Comparison of ENCODE assay signal across 8 mouse cellular contexts in genomic region chr13:51418268-51418941, GRCm38 (mm10). TPM values are rescaled to one million over a fixed set of nuclear protein-coding genes. Genes with fewer than 3 reads are reported as not detected.
DNase-seq lines count a peak whose midpoint lies in the region; ATAC-seq lines count a peak whose summit lies in the region.

No protein-coding gene starts in this region.

- DNase-seq in ES-CJ7 (ENCODE audit: low read depth, low spot score): peak; percentile 92
- peak; percentile 85 to 93 for DNase-seq in cerebellum, adult 18-20 months
- DNase-seq in hindbrain, embryonic 10.5 days (ENCODE audit: low spot score): peak; percentile 95
- DNase-seq in layer of hippocampus, adult 9-10 months (ENCODE audit: low spot score): peak; percentile 93
- DNase-seq in ovary, postnatal 10 days (ENCODE audit: low spot score): peak; percentile 96
- peak; percentile 89 for DNase-seq in thymus, postnatal 0 days (ENCODE audit: low spot score)

- peaks cover 27% of the 10 kb centered on the region for H3K4me1 ChIP-seq in hindbrain, embryonic 10.5 days (replicated peaks)
- peaks cover 32% of the 10 kb centered on the region for H3K4me1 ChIP-seq in lung, embryonic 15.5 days

- H3K9ac ChIP-seq in lung, embryonic 15.5 days: peak overlapping the region; percentile 25; the same call in 1 of the 2 replicates

- peak overlapping the region; percentile 39 for H3K4me3 ChIP-seq in hindbrain, embryonic 10.5 days
- no peak overlapping the region for H3K4me3 ChIP-seq in lung, embryonic 15.5 days

- H3K4me2 ChIP-seq in lung, embryonic 15.5 days: peak overlapping the region; percentile 34

- H3K36me3 ChIP-seq in hindbrain, embryonic 10.5 days: peaks cover 31% of the 10 kb centered on the region
- peaks cover 51% of the 10 kb centered on the region for H3K36me3 ChIP-seq in lung, embryonic 15.5 days

- no peaks in the 10 kb centered on the region for H3K27me3 ChIP-seq in hindbrain, embryonic 10.5 days (ENCODE audit: insufficient read depth, poor library complexity, severe bottlenecking)
- H3K27me3 ChIP-seq in lung, embryonic 15.5 days: no peaks in the 10 kb centered on the region

- peak; percentile 58 for ATAC-seq in frontal cortex, adult (ENCODE audit: low TSS enrichment)
- peak; percentile 56; the same call in 1 of the 2 replicates for ATAC-seq in lung, embryonic 15.5 days (ENCODE audit: borderline replicate concordance, extremely low read depth, low FRiP score, low TSS enrichment)

- H3K9me3 ChIP-seq in hindbrain, embryonic 10.5 days: peaks cover 13% of the 10 kb centered on the region
- no peaks in the 10 kb centered on the region for H3K9me3 ChIP-seq in lung, embryonic 15.5 days

- H3K27ac ChIP-seq in hindbrain, embryonic 10.5 days: peak overlapping the region; percentile 89
- H3K27ac ChIP-seq in lung, embryonic 15.5 days: peak overlapping the region; percentile 48

- WGBS in hindbrain, embryonic 10.5 days: 9% methylated on average over 20 of the region's 20 CpGs
- 4% methylated on average over 20 of the region's 20 CpGs for WGBS in lung, embryonic 15.5 days

RNA-seq across cellular contexts. Expression of gene S1pr3, which starts 10.0 kb away (rescaled TPM):
- 48.0 and 50.6 TPM in 2 replicates for polyA plus RNA-seq in hindbrain, embryonic 10.5 days (2016; fragmentation: Nextera tagmentation; extraction: Ambion mirVana)
- 107 and 115 TPM in 2 replicates for polyA plus RNA-seq in lung, embryonic 15.5 days (2015; fragmentation: Nextera tagmentation; extraction: Ambion mirVana)
- polyA plus RNA-seq in thymus, postnatal 0 days (2015; fragmentation: Nextera tagmentation; extraction: Ambion mirVana): 26.3 and 30.3 TPM in 2 replicates
